Mouse (Mus musculus) Patski (cell line): ENCODE data around the gene Prl3b1. TPM values are rescaled to one million over a fixed set of nuclear protein-coding genes. Genes with fewer than 3 reads are reported as not detected.

Experiments
- ATAC-seq: fragments of 100-300 bp; one replicate; pipeline ENCODE4 v1.8.0; 2021
- CTCF ChIA-PET: fragments of 350-600 bp; sonication (Branson Sonifier 250); formaldehyde crosslinking; loops from one replicate; lab custom pipeline; 2022; ENCODE audit warnings: inconsistent platforms; lab: Charles Lee
- POLR2A ChIA-PET: fragments of 350-600 bp; sonication (Branson Sonifier 250); formaldehyde crosslinking; loops from one replicate; lab custom pipeline; 2022; ENCODE audit warnings: antibody characterized with exemption, inconsistent platforms; lab: Charles Lee
- DNase-seq: peaks from one replicate; pipeline ENCODE4 v3.0.0-alpha.2; 2011; ENCODE audit warnings: low read depth, low spot score
- H3K27me3 ChIP-seq: fragments of 371-371 bp; one replicate; pipeline ENCODE4 v1.5.1; 2021
- CTCF ChIP-seq: fragments of 100-300 bp; IDR thresholded peaks from one replicate; pipeline ENCODE4 v1.5.1; 2021
- in situ Hi-C: fragments of 300-500 bp; cut with MboI; formaldehyde crosslinking; loops from 3 replicates; pipeline ENCODE4 v1.11.1; 2018; ENCODE audit warnings: low pct_unique_long_range_greater_than_20kb, mixed read lengths
- polyA plus RNA-seq: library from polyadenylated mRNA; unstranded; gene quantifications from one replicate; pipeline ENCODE4 v1.2.3, GENCODE M21; 2021

Gene Prl3b1
- polyA plus RNA-seq, result not detected

- in situ Hi-C loops, result no loop called here
- ChIA-PET POLR2A (interaction anchor here (0.7 kb wide), 1 partner anchor 36 kb away, joined by 5 read pairs; no protein-coding TSS in a partner anchor), CTCF (no interaction called here)
- no peaks in the 10 kb centered on the region for H3K27me3 ChIP-seq
- ATAC-seq (no peak), DNase-seq (no peak)
- TF ChIP-seq CTCF, result no peak
These were observed at the start of gene Prl3b1 for GRCm38 (mm10) chr13:27241547-27241946. Prl3b1 (plus strand) TSS chr13:27241847.

- ATAC-seq, result no peak
These were observed 45.3 kb upstream of the Prl3b1 start, which contains the start of gene Prl3c1 for GRCm38 (mm10) chr13:27196359-27196758. Prl3c1 (plus strand) TSS chr13:27196659.

GRCm38 (mm10) chr13:27259136-27259535 lies 17.5 kb downstream of the Prl3b1 start, which contains the start of gene Prl3a1:
Prl3a1 (plus strand) TSS chr13:27259436.
- no peaks in the 10 kb centered on the region for H3K27me3 ChIP-seq
- ChIA-PET CTCF (no interaction called here), POLR2A (no interaction called here)
- in situ Hi-C loops, result no loop called here
- DNase-seq (no peak), ATAC-seq (no peak)
- TF ChIP-seq CTCF, result no peak

More at GRCm38 (mm10) chr13:27196359-27196758, 45.3 kb upstream of the Prl3b1 start, which contains the start of gene Prl3c1:
- no peak for TF ChIP-seq CTCF
- ChIA-PET POLR2A (no interaction called here), CTCF (no interaction called here)
- no peaks in the 10 kb centered on the region for H3K27me3 ChIP-seq
- in situ Hi-C loops, result no loop called here
- no peak for DNase-seq

Other genes starting within 250 kb of the Prl3b1 start
- gene Prl, start 184.3 kb upstream of the Prl3b1 start, polyA plus RNA-seq, result not detected
- not detected for gene Prl3d1, start 147.7 kb upstream of the Prl3b1 start, polyA plus RNA-seq
- not detected for gene Prl3d2, start 120.1 kb upstream of the Prl3b1 start, polyA plus RNA-seq
- gene Prl3d3, start 85.1 kb upstream of the Prl3b1 start, polyA plus RNA-seq, result not detected
- not detected for gene Prl3c1, start 45.2 kb upstream of the Prl3b1 start, polyA plus RNA-seq
- gene Prl3a1, start 17.6 kb downstream of the Prl3b1 start, polyA plus RNA-seq, result not detected
- gene Prl6a1, start 70.8 kb downstream of the Prl3b1 start, polyA plus RNA-seq, result not detected
- gene Prl8a2, start 103.8 kb downstream of the Prl3b1 start, polyA plus RNA-seq, result not detected
- gene Prl2b1, start 149.0 kb downstream of the Prl3b1 start, polyA plus RNA-seq, result not detected
- not detected for gene Prl8a6, start 196.8 kb downstream of the Prl3b1 start, polyA plus RNA-seq